Mouse (Mus musculus) midbrain, embryonic 13.5 days (tissue): ENCODE measurements around the gene Adam10. TPM values are rescaled to one million over a fixed set of nuclear protein-coding genes. Genes with fewer than 3 reads are reported as not detected.

Experiments
- ATAC-seq: fragments of 200-750 bp; cut with Nextera tagmentation; 2 replicates; pipeline ENCODE4 v1.8.0; 2017; ENCODE audit warnings: mild to moderate bottlenecking, moderate TSS enrichment, moderate library complexity
- H3K27ac ChIP-seq: fragments of 300-500 bp; sonication (generic); 2 replicates; pipeline ENCODE4 v1.5.1; 2015; ENCODE audit warnings: inconsistent platforms, mild to moderate bottlenecking, moderate library complexity
- H3K27me3 ChIP-seq: fragments of 300-500 bp; sonication (generic); 2 replicates; pipeline ENCODE4 v1.6.1; 2015; ENCODE audit warnings: mild to moderate bottlenecking, inconsistent platforms
- H3K36me3 ChIP-seq: fragments of 300-500 bp; sonication (generic); 2 replicates; pipeline ENCODE4 v1.6.1; 2015; ENCODE audit warnings: mild to moderate bottlenecking, inconsistent platforms
- H3K4me1 ChIP-seq: fragments of 300-500 bp; sonication (generic); replicated peaks from 2 replicates; pipeline ENCODE4 v1.6.1; 2015; ENCODE audit warnings: inconsistent platforms
- H3K4me2 ChIP-seq: fragments of 300-500 bp; sonication (generic); replicated peaks from 2 replicates; pipeline ENCODE4 v1.6.1; 2015; ENCODE audit warnings: moderate library complexity, mild to moderate bottlenecking, inconsistent platforms
- H3K4me3 ChIP-seq: fragments of 300-500 bp; sonication (generic); replicated peaks from 2 replicates; pipeline ENCODE4 v1.5.1; 2015; ENCODE audit warnings: mild to moderate bottlenecking, inconsistent platforms
- H3K9ac ChIP-seq: fragments of 300-500 bp; sonication (generic); replicated peaks from 2 replicates; pipeline ENCODE4 v1.6.1; 2015; ENCODE audit warnings: mild to moderate bottlenecking, inconsistent platforms
- H3K9me3 ChIP-seq: fragments of 300-500 bp; sonication (generic); 2 replicates; pipeline ENCODE4 v1.6.1; 2016; ENCODE audit warnings: mild to moderate bottlenecking, inconsistent platforms
- WGBS: fragments of 180-500 bp; shearing (Covaris S2); methylation state at CpG from one replicate; pipeline ENCODE4 v1.1.7; 2015; 5-methylcytosine and 5-hydroxymethylcytosine counted together
- polyA plus RNA-seq: library from polyadenylated mRNA; unstranded; fragments of >200 nt; fragmentation: Nextera tagmentation; extraction: Ambion mirVana; gene quantifications from 2 replicates; pipeline ENCODE4 v1.2.1, GENCODE M21; 2015

The Adam10 gene
- polyA plus RNA-seq, 1 experiment from 2014 or later, result 68.5 TPM

- peak; percentile 97 for ATAC-seq
- Histone ChIP-seq H3K4me3 (peak within 1 kb of the TSS; percentile 96), H3K27ac (peak within 1 kb of the TSS; percentile 96), H3K27me3 (no peaks in the 10 kb centered on the region), H3K4me2 (peak within 1 kb of the TSS; percentile 71), H3K9me3 (no peaks in the 10 kb centered on the region), H3K4me1 (peaks cover 39% of the 10 kb centered on the region), H3K36me3 (no peaks in the 10 kb centered on the region), H3K9ac (peak within 1 kb of the TSS; percentile 96)
- 2% methylated on average over 67 of the region's 67 CpGs for WGBS
Measured at GRCm38 (mm10) chr9:70657013-70657967, 21.5 kb upstream of the Adam10 start, which contains the start of gene Mindy2. Mindy2 (minus strand) TSS chr9:70657174.

- ATAC-seq, result no peak
- no peak overlapping the region for H3K9ac ChIP-seq
- no peak overlapping the region for H3K27ac ChIP-seq
- no peak overlapping the region for H3K4me2 ChIP-seq
- H3K4me3 ChIP-seq, result no peak overlapping the region
- peaks cover 31% of the 10 kb centered on the region for H3K4me1 ChIP-seq
- H3K9me3 ChIP-seq, result no peaks in the 10 kb centered on the region
- H3K36me3 ChIP-seq, result no peaks in the 10 kb centered on the region
- no peaks in the 10 kb centered on the region for H3K27me3 ChIP-seq
- WGBS, result 77% methylated on average over 2 of the region's 2 CpGs
Measured at GRCm38 (mm10) chr9:70658266-70658665, 20.5 kb upstream of the Adam10 start.

GRCm38 (mm10) chr9:70664847-70665246 lies 13.9 kb upstream of the Adam10 start:
- ATAC-seq, result no peak
- Histone ChIP-seq H3K9me3 (no peaks in the 10 kb centered on the region), H3K9ac (no peak overlapping the region), H3K4me3 (no peak overlapping the region), H3K4me1 (no peaks in the 10 kb centered on the region), H3K36me3 (no peaks in the 10 kb centered on the region), H3K4me2 (no peak overlapping the region), H3K27me3 (no peaks in the 10 kb centered on the region), H3K27ac (no peak overlapping the region)
- WGBS, result 82% methylated on average over 4 of the region's 4 CpGs

- Histone ChIP-seq H3K36me3 (no peaks in the 10 kb centered on the region), H3K9me3 (no peaks in the 10 kb centered on the region), H3K4me1 (no peaks in the 10 kb centered on the region), H3K9ac (no peak overlapping the region), H3K27ac (no peak overlapping the region), H3K4me3 (no peak overlapping the region), H3K4me2 (no peak overlapping the region), H3K27me3 (no peaks in the 10 kb centered on the region)
- WGBS, result 75% methylated on average over 16 of the region's 16 CpGs
- ATAC-seq, result no peak
Measured at GRCm38 (mm10) chr9:70665372-70666145, 13.2 kb upstream of the Adam10 start.

- Histone ChIP-seq H3K9me3 (no peaks in the 10 kb centered on the region), H3K27ac (no peak overlapping the region), H3K4me1 (no peaks in the 10 kb centered on the region), H3K36me3 (no peaks in the 10 kb centered on the region), H3K4me2 (no peak overlapping the region), H3K4me3 (no peak overlapping the region), H3K27me3 (no peaks in the 10 kb centered on the region), H3K9ac (no peak overlapping the region)
- WGBS, result 74% methylated on average over 7 of the region's 7 CpGs
- ATAC-seq, result no peak
Measured at GRCm38 (mm10) chr9:70666811-70667210, 12.0 kb upstream of the Adam10 start.

GRCm38 (mm10) chr9:70668048-70668447 lies 10.7 kb upstream of the Adam10 start:
- no peak overlapping the region for H3K9ac ChIP-seq
- ATAC-seq, result no peak

GRCm38 (mm10) chr9:70669197-70669596 lies 9.6 kb upstream of the Adam10 start:
- Histone ChIP-seq H3K36me3 (no peaks in the 10 kb centered on the region), H3K9ac (no peak overlapping the region), H3K4me3 (no peak overlapping the region), H3K27ac (no peak overlapping the region), H3K27me3 (no peaks in the 10 kb centered on the region), H3K9me3 (no peaks in the 10 kb centered on the region), H3K4me1 (no peaks in the 10 kb centered on the region), H3K4me2 (no peak overlapping the region)
- WGBS, result 73% methylated on average over 2 of the region's 2 CpGs
- no peak for ATAC-seq

More at GRCm38 (mm10) chr9:70668048-70668447, 10.7 kb upstream of the Adam10 start:
- H3K27ac ChIP-seq, result no peak overlapping the region
- no peaks in the 10 kb centered on the region for H3K36me3 ChIP-seq
- H3K27me3 ChIP-seq, result no peaks in the 10 kb centered on the region
- no peaks in the 10 kb centered on the region for H3K9me3 ChIP-seq
- no peaks in the 10 kb centered on the region for H3K4me1 ChIP-seq
- no peak overlapping the region for H3K4me2 ChIP-seq
- no peak overlapping the region for H3K4me3 ChIP-seq

GRCm38 (mm10) chr9:70670381-70670780 lies 8.4 kb upstream of the Adam10 start:
- no peak overlapping the region for H3K27ac ChIP-seq
- H3K9me3 ChIP-seq, result no peaks in the 10 kb centered on the region
- no peaks in the 10 kb centered on the region for H3K4me1 ChIP-seq
- WGBS, result 91% methylated on average over 6 of the region's 6 CpGs
- no peak overlapping the region for H3K4me2 ChIP-seq
- H3K4me3 ChIP-seq, result no peak overlapping the region
- H3K36me3 ChIP-seq, result no peaks in the 10 kb centered on the region
- ATAC-seq, result no peak
- no peaks in the 10 kb centered on the region for H3K27me3 ChIP-seq
- no peak overlapping the region for H3K9ac ChIP-seq

GRCm38 (mm10) chr9:70671278-70671677 lies 7.5 kb upstream of the Adam10 start:
- H3K27me3 ChIP-seq, result no peaks in the 10 kb centered on the region
- WGBS, result 82% methylated on average over 6 of the region's 6 CpGs
- H3K4me3 ChIP-seq, result no peak overlapping the region

GRCm38 (mm10) chr9:70671772-70672579 lies 6.8 kb upstream of the Adam10 start:
- no peaks in the 10 kb centered on the region for H3K36me3 ChIP-seq
- no peak overlapping the region for H3K4me3 ChIP-seq
- no peaks in the 10 kb centered on the region for H3K9me3 ChIP-seq
- no peaks in the 10 kb centered on the region for H3K4me1 ChIP-seq
- no peak for ATAC-seq
- no peak overlapping the region for H3K9ac ChIP-seq
- H3K27me3 ChIP-seq, result no peaks in the 10 kb centered on the region
- no peak overlapping the region for H3K4me2 ChIP-seq
- 54% methylated on average over 10 of the region's 10 CpGs for WGBS
- no peak overlapping the region for H3K27ac ChIP-seq

More at GRCm38 (mm10) chr9:70671278-70671677, 7.5 kb upstream of the Adam10 start:
- Histone ChIP-seq H3K9ac (no peak overlapping the region), H3K9me3 (no peaks in the 10 kb centered on the region), H3K27ac (no peak overlapping the region), H3K36me3 (no peaks in the 10 kb centered on the region), H3K4me1 (no peaks in the 10 kb centered on the region), H3K4me2 (no peak overlapping the region)
- no peak for ATAC-seq

GRCm38 (mm10) chr9:70673656-70674055 lies 5.1 kb upstream of the Adam10 start:
- H3K4me1 ChIP-seq, result no peaks in the 10 kb centered on the region
- no peaks in the 10 kb centered on the region for H3K9me3 ChIP-seq
- H3K4me3 ChIP-seq, result no peak overlapping the region
- ATAC-seq, result no peak
- H3K36me3 ChIP-seq, result no peaks in the 10 kb centered on the region
- H3K27me3 ChIP-seq, result no peaks in the 10 kb centered on the region
- no peak overlapping the region for H3K4me2 ChIP-seq
- H3K27ac ChIP-seq, result no peak overlapping the region
- 94% methylated on average over 4 of the region's 4 CpGs for WGBS
- no peak overlapping the region for H3K9ac ChIP-seq
